Mouse (Mus musculus) stomach, embryonic 14.5 days (tissue): ENCODE results near the gene Snx8. TPM values are rescaled to one million over a fixed set of nuclear protein-coding genes. Genes with fewer than 3 reads are reported as not detected.
A peak's percentile ranks its signal among the peaks of the same experiment; 100 is the strongest.

Experiments
- ATAC-seq: fragments of 200-750 bp; cut with Nextera tagmentation; 2 replicates; pipeline ENCODE4 v1.8.0; 2017; ENCODE audit warnings: low read depth, moderate TSS enrichment; ENCODE audit not compliant: insufficient number of reproducible peaks, insufficient read depth, low FRiP score
- H3K27ac ChIP-seq: fragments of 300-500 bp; sonication (generic); 2 replicates; pipeline ENCODE4 v1.5.1; 2014; ENCODE audit warnings: mild to moderate bottlenecking, low read length, moderate library complexity, mixed read lengths
- H3K27me3 ChIP-seq: fragments of 300-500 bp; sonication (generic); 2 replicates; pipeline ENCODE4 v1.6.1; 2014; ENCODE audit warnings: low read length, control low read depth, mixed read lengths; ENCODE audit not compliant: control insufficient read depth, insufficient read depth
- H3K36me3 ChIP-seq: fragments of 300-500 bp; sonication (generic); 2 replicates; pipeline ENCODE4 v1.6.1; 2014; ENCODE audit warnings: mild to moderate bottlenecking, control low read depth, low read length, moderate library complexity, mixed read lengths; ENCODE audit not compliant: control insufficient read depth, insufficient read depth
- H3K4me1 ChIP-seq: fragments of 300-500 bp; sonication (generic); 2 replicates; pipeline ENCODE4 v1.6.1; 2014; ENCODE audit warnings: low read length, control low read depth, mixed read lengths; ENCODE audit not compliant: control insufficient read depth, insufficient read depth
- H3K4me2 ChIP-seq: fragments of 300-500 bp; sonication (generic); replicated peaks from 2 replicates; pipeline ENCODE4 v1.6.1; 2014; ENCODE audit warnings: low read depth, low read length, control low read depth
- H3K4me3 ChIP-seq: fragments of 300-500 bp; sonication (generic); 2 replicates; pipeline ENCODE4 v1.5.1; 2014; ENCODE audit warnings: low read depth, low read length, control low read depth
- H3K9ac ChIP-seq: fragments of 300-500 bp; sonication (generic); replicated peaks from 2 replicates; pipeline ENCODE4 v1.6.1; 2014; ENCODE audit warnings: low read depth, mild to moderate bottlenecking, control low read depth, low read length, moderate library complexity, mixed read lengths
- H3K9me3 ChIP-seq: fragments of 300-500 bp; sonication (generic); 2 replicates; pipeline ENCODE4 v1.6.1; 2016; ENCODE audit warnings: low read depth, low read length, control low read depth; ENCODE audit not compliant: control insufficient read depth
- WGBS: fragments of 180-500 bp; shearing (Covaris S2); extraction: QIAGEN DNeasy Blood & Tissue Kit; methylation state at CpG from one replicate; pipeline ENCODE4 v1.1.7; 2014; 5-methylcytosine and 5-hydroxymethylcytosine counted together
- polyA plus RNA-seq: library from polyadenylated mRNA; unstranded; fragments of >200 nt; fragmentation: Nextera tagmentation; extraction: Ambion mirVana; gene quantifications from 2 replicates; pipeline ENCODE4 v1.2.1, GENCODE M21; 2014

The Snx8 gene
- polyA plus RNA-seq, 1 experiment from 2014 or later, result 9.1 TPM

DNA sequence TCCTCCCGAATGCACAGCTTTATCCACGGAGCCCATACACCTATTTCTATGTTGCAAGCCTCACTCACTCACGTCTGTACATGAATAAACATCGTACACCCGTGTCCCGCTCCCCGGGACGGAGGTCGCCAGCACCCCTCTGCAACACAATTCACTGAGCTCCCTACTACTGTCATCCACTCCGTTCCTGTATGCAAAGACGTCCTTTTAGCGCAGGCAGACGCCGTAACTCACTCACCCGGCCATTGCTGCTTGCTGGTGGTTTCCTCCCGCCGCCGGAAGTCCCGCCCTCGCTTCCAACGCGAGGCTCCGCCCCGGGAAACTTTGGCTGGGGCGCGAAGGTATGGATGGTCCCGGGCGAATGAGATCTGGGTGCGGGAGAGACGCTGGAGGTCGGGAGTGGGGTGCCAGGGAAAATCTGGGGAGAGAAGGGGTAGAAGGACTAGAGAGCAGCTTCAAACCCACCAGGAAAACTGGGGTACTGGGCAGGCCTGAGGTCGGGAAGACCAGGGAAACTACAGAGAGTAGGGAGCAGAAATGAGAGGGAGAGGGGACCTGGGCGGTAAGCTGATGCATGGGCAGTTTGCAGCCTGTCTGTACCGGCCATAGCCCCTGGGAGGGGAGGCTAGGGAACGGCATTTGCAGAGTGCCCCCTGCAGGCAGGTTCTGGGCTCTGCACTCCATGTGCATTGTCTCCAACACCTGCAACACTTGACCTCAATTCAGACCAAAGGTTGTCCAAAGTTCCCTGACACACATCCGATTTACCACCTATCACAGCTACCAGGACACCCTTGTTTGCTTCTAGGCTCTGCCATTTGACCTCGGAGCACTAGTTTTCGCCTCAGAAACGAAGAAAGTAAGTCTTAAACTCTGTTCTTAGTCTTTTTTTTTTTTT is 57.2 kb downstream of the Snx8 start, which contains the start of gene Mrm2:
Gene Mrm2, minus strand, starts transcription at position 284 of the 898 bp plus-strand sequence.
- Histone ChIP-seq H3K4me3 (peak within 1 kb of the TSS; percentile 62), H3K27me3 (no peaks in the 10 kb centered on the region), H3K4me2 (peak within 1 kb of the TSS; percentile 62), H3K9ac (peak within 1 kb of the TSS; percentile 54), H3K36me3 (peaks cover 12% of the 10 kb centered on the region; the same call in 1 of the 2 replicates), H3K27ac (peak within 1 kb of the TSS; percentile 77; the same call in 1 of the 2 replicates), H3K4me1 (peaks cover 11% of the 10 kb centered on the region), H3K9me3 (no peaks in the 10 kb centered on the region)
- 1% methylated on average over 39 of the region's 39 CpGs for WGBS
- ATAC-seq, result peak; percentile 85

DNA sequence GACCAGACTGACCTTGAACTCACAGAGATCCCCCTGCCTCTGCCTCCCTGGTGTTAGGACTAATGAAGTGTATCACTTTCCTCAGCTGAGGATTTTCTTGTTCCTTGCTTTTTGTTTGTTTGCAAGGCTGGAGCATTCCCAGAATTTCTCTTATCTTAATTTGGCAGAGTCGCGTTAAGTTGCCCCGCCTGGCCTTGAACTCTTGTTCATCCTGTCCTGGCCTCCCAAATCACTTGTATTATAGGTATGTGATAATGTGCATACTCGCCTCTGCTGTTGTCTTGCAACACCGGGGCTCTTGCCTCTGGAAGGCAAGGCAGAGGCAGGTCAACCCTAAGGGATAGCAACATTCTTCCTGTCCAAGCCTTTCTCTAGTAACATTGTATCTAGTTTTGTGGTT is 65.0 kb downstream of the Snx8 start:
- H3K9ac ChIP-seq, result no peak overlapping the region
- no peak overlapping the region for H3K4me2 ChIP-seq
- H3K4me3 ChIP-seq, result no peak overlapping the region
- H3K27me3 ChIP-seq, result no peaks in the 10 kb centered on the region
- no peak overlapping the region for H3K27ac ChIP-seq
- peaks cover 12% of the 10 kb centered on the region; the same call in 1 of the 2 replicates for H3K36me3 ChIP-seq
- H3K4me1 ChIP-seq, result peaks cover 6% of the 10 kb centered on the region; the same call in 1 of the 2 replicates
- ATAC-seq, result no peak
- no peaks in the 10 kb centered on the region for H3K9me3 ChIP-seq
- 90% methylated on average over 5 of the region's 5 CpGs for WGBS

DNA sequence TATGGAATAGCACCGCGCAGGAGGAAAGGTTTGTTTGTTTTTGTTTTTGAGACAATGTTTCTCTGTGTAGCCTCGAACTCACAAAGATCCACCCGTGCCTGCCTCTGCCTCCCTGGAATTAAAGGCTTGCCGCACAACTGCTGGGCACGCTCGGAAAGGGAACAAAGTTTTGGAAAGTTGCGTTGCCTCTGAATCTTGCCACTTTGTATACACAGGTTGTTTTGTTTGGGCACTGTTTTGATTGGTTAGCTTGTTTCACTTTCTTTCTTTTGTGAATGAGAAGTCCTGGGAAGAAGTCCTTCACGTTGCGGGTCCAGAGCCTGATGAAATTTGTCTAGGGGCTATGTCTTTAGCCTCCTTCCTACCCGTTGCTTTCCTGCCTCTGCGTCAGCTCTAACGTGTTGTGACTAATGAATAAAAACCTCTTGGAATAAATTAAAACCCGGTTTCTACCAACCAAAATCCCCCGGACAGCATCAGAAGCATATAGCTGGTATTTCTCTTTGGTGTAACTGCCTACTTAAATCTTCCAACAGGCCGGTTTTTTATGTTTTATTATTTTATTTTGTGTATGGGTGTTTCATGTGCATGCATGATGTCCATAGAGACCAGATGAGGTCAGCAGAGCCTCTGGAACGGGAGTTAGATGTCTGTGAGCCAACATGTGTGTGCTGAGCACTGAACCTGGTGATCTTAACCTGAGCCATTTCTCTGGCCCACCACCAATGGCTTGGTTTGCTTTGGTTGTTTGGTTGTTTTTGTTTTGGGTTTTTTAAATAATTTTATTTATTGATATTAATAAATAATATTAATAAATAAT is 67.1 kb downstream of the Snx8 start:
- no peaks in the 10 kb centered on the region for H3K27me3 ChIP-seq
- no peaks in the 10 kb centered on the region for H3K36me3 ChIP-seq
- ATAC-seq, result no peak
- peak overlapping the region; percentile 90 for H3K4me3 ChIP-seq
- H3K9me3 ChIP-seq, result no peaks in the 10 kb centered on the region
- peak overlapping the region; percentile 98 for H3K9ac ChIP-seq
- peaks cover 6% of the 10 kb centered on the region; the same call in 1 of the 2 replicates for H3K4me1 ChIP-seq
- peak overlapping the region; percentile 44 for H3K27ac ChIP-seq
- 1% methylated on average over 17 of the region's 17 CpGs for WGBS
- peak overlapping the region; percentile 46 for H3K4me2 ChIP-seq

DNA sequence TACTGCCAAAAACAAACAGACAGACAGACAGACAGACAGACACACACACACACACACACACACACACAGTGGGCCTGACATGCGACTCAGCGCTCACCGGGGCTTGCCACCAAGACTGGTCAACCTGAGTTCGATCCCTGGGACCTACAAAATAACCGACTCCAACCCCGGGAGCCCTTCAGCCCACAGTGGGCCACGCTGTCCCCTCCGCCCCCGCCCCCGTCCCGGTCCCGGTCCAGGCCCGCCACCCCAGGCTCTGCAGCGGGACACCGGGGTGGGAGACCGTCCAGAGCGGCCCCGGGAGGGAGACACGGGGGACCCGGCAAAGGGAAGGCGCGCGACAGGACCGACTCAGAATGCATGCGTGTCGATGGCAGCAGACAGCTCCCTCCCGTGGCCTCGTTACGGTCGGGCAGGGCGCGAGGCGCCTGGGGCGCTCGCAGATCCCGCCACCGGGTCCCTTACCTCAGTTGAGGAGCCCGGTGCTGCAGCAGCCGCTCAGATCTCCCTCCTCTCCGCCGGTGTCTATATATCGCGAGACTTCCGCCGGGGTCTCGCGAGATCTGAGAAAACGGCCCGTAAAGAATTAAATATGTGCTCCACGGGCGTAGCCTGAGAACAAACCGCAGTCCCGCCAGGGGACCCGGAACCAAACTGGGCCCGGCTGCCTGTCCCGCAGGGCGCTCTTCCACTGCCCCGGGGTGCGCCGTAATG is 67.9 kb downstream of the Snx8 start, which contains the start of the genes Mad1l1 and Nudt1:
Gene Mad1l1, minus strand, starts transcription at position 511 of the 714 bp plus-strand sequence.
Gene Nudt1, plus strand, starts transcription at position 615 of the 714 bp plus-strand sequence.
- peak within 1 kb of the TSS; percentile 90 for H3K4me3 ChIP-seq
- peak; percentile 95 for ATAC-seq
- WGBS, result under 1% methylated on average over 60 of the region's 60 CpGs

DNA sequence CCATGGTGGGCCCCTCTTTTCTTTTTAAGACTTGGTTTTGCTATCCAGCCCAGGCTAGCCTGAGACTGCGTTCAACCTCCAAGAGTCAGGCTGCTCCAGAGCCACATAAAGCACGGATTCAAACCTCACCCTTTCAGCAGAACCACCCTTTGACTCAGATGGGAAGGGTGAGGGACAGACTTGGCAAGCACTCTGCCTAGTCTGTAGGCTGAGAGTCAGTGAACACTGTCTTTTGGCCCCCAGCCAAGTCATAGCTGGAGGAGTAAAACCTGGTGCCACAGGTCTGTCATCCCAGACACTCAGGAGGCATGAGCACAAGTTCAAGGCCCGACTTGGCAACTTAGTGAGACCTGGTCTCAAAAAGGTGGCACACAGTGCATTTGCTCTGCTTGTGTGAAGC is 72.3 kb downstream of the Snx8 start:
- Histone ChIP-seq H3K36me3 (peaks cover 6% of the 10 kb centered on the region), H3K27me3 (no peaks in the 10 kb centered on the region), H3K4me3 (no peak overlapping the region), H3K27ac (no peak overlapping the region), H3K9ac (no peak overlapping the region), H3K4me1 (peaks cover 6% of the 10 kb centered on the region; the same call in 1 of the 2 replicates), H3K4me2 (no peak overlapping the region), H3K9me3 (no peaks in the 10 kb centered on the region)
- ATAC-seq, result no peak
- WGBS, result 77% methylated on average over 3 of the region's 3 CpGs

More for the DNA sequence above, 67.9 kb downstream of the Snx8 start, which contains the start of the genes Mad1l1 and Nudt1:
- Histone ChIP-seq H3K4me1 (peaks cover 6% of the 10 kb centered on the region; the same call in 1 of the 2 replicates), H3K4me2 (peak within 1 kb of the TSS; percentile 46), H3K9me3 (no peaks in the 10 kb centered on the region), H3K27ac (peak within 1 kb of the TSS; percentile 44), H3K27me3 (no peaks in the 10 kb centered on the region), H3K9ac (peak within 1 kb of the TSS; percentile 98), H3K36me3 (no peaks in the 10 kb centered on the region)

DNA sequence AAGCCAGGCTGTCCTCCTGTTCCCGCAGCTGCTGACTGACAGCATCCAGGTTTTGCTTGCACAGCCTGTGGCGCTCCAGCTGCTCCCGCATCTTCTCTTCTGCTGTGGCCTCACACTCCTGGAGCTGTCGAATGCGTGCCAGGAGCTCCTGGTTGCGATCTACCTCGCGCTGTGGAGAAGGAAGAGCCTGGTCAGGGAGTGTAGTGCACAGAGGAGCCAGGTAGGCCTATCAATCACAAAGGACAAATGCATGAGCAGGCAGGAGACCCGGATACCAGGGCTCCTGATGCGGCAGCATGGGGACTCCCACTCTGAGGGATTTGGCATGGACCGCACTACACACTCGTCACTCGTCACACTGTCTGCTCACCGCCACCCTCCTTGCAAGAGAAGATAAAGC is 81.5 kb downstream of the Snx8 start:
- Histone ChIP-seq H3K4me1 (no peaks in the 10 kb centered on the region), H3K9ac (no peak overlapping the region), H3K4me2 (no peak overlapping the region), H3K36me3 (peaks cover 43% of the 10 kb centered on the region), H3K27ac (no peak overlapping the region), H3K27me3 (no peaks in the 10 kb centered on the region), H3K4me3 (no peak overlapping the region), H3K9me3 (no peaks in the 10 kb centered on the region)
- 92% methylated on average over 14 of the region's 14 CpGs for WGBS
- ATAC-seq, result no peak

DNA sequence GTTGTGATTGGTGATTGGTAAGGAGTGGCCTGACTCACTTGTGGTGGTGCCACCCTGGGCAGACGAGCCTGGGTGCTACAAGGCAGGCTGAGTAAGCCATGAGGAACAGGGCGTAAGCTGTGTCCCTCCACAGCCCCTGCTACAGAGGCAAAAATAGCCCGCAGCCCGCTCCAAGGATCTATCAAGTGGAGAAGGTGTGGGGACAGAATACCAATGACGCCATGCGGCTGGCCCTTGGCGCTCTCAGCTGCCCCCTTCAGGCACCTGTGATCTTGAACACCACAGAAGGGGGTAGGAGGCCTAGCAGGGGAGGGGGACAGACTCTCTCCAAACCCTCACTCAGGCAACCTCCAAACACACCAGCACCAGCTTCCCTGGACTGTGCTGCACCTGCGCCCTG is 83.0 kb downstream of the Snx8 start:
- no peaks in the 10 kb centered on the region for H3K27me3 ChIP-seq
- H3K9me3 ChIP-seq, result no peaks in the 10 kb centered on the region
- no peak overlapping the region for H3K4me2 ChIP-seq
- H3K4me3 ChIP-seq, result no peak overlapping the region
- no peaks in the 10 kb centered on the region for H3K4me1 ChIP-seq
- H3K27ac ChIP-seq, result no peak overlapping the region
- no peak overlapping the region for H3K9ac ChIP-seq
- WGBS, result 89% methylated on average over 8 of the region's 8 CpGs
- ATAC-seq, result no peak
- H3K36me3 ChIP-seq, result peaks cover 47% of the 10 kb centered on the region
